Mouse (Mus musculus): Measurements from ENCODE around the gene Tnrc6b.
A peak's percentile ranks its signal among the peaks of the same experiment; 100 is the strongest.

Tnrc6b gene

DNA sequence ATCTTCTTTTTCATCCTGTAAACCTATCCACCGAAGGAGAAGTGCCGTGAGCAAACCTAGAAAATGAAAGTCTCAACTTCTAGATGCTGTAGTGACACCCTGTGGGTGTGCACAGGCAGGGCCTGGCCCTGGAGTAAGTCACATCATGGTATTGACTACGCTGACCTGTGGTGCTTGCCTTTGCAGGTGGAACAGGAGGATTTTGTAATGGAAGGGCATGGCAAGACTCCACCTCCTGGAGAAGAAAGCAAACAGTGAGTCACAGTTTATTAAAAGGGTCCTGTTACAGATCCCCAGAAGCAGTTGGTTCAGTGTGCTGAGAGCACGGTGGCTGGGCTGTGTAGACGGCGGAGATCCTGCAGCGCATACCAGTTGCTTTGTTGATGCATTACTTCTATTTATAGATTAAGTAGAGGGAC is 73.4 kb downstream of the Tnrc6b start:
- no peak for DNase-seq (ENCODE audit: low read depth, low spot score)

DNA sequence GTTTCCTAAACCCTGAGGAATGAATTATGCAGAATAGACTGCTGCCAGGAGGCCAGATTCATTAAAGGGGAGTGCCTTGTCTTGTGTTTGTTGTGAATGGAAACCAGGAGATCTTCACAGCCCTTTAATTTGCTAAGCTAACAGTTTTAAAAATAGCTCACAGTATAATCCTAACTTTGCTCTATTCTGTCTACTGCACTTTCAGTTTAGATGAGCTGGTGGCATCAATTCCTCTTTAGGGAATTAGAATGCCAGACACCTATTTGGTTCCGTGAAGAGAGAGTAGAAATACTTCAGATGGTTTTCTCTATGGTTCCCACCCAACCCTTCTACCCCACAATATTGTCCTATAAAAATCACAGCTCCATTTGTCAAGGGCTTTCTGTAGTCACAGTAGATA is 74.6 kb downstream of the Tnrc6b start:
- no peak for DNase-seq (ENCODE audit: low read depth, low spot score)

DNA sequence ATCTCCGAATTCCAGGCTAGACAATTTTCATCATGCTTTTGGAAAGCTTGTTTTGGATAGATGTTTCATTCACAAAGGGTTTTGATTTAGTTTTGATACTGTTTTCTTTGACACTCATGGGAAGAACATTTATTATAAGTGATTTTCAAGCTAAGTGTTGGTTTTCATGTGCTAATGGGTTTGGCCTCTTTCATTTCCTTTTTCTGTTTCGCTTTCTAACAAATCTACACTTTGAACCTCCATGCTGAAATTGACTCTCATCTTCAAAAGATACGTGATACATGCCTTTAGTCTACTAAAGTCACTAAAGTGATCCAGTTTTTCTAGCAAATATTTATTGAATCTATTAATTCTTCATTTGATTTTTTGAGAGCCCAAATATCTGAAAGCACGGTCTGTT is 76.6 kb downstream of the Tnrc6b start:
- no peak for DNase-seq (ENCODE audit: low read depth, low spot score)

DNA sequence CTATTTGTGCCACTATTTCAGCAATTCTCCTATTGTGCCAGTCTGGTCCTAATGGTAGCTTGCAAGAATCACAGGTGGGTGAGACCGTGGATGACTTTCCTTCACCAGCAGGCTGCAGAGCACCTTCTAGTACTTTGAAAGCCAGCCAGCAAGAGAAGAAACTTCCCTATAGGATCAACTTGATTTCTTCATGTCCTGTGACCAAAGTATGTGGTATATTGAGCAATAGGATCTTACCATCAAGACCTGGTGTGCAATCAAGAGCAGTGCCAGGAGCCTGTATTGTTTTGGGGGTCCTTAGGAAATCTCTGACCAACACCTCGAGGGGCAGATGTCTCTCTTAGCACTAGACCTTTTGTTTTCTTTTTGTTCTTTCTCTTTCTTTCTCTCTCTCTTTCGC is 81.4 kb downstream of the Tnrc6b start:
- DNase-seq (ENCODE audit: low read depth, low spot score): no peak

DNA sequence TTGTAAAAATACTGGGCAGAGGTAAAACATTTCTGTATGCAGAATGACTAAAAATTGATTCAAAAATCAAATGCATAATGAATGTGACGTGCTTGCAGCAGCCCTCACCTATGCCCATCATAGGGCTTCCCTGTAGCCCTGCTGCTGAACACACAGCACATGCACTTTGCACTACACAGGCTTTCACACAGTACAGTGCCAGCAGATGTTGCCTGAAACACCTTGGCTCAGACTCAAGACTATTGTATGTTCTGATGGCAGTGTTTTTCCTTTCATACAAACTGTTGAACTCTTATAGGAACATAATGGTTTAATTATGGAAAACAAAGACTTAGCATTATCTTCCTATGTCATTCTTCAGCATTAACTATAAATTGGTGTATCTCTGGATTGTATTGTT is 84.0 kb downstream of the Tnrc6b start:
- no peak for DNase-seq (ENCODE audit: low read depth, low spot score)

DNA sequence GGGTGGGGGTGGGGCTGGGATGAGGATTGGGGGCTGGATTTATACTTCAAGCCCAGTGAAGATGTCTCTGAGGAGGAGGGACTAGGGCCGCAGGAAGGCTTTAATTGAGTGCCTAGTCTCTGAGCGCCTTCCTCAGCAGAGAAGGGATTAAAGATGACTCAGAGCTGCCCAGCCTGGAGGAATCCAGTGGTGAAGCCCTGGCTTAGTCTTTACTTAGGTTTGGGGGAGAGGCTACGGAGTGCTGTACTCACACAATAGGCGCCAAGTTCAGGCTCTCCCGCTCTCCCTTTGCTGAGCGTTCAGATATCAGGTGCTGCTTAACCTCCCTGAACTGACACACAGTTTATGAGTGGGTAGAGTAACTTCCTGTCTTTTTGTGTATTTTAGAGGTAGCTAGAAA is 86.6 kb downstream of the Tnrc6b start:
- peak; percentile 36 for DNase-seq (ENCODE audit: low read depth, low spot score)

DNA sequence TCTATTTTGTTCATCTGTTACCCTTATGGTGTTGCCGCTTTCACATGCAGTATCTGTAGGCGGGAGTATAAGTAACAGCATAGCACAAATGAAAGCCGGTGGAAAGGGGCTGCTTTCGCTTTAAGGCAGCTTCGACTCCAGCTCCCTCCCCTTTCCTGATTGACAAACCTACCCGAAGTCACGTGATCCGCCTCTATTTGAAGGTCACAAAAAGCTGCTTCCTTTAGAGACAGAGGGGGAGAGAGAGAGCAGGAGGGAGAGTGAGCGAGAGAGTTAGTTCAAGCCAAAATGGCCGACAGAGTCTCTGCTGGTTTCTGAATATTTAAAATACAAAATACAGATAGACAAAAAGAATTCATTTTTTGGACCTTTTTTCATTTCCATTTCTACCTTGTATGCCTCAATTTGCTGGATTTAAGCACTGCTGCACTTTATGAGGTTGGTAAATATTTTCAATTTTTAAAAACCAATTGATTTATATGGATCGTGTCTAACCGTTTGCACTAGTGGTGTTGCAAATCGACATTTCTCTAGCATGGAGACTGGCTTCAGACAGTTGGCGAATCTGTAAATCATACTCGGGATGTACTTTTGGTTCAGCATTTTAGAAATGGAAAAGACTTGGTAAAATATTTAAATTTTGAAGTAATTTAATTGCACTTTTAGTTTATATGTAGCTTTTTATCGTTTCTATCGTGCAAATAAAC is 87.4 kb downstream of the Tnrc6b start:
- peak; percentile 96 for DNase-seq (ENCODE audit: low read depth, low spot score)

DNA sequence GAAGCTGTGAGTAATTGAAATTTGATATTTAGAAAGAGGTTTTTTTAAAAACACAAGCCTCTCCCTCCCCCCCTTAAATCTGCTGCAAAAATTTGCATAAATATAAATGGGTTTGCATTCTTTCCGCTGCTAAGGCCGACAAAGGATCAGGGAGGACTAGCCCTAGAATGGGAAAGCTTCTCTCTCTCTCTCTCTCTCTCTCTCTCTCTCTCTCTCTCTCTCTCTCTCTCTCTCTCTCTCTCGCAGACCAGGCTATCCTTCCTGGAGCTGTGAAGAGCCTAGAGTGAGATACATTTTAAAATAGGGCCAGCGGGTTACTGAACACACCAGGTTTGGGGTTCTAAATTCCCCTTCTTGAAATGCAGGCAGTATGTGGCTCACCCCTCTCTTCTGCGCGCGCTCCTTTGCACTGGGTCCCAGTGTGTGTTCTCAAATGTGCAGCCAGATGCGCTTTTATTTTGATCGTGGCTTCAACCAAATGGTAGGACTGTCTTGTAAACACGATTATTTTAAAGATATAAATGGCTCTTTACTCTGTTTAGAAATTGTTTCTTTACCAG is 88.0 kb downstream of the Tnrc6b start:
- peak; percentile 66 for DNase-seq (ENCODE audit: low read depth, low spot score)

DNA sequence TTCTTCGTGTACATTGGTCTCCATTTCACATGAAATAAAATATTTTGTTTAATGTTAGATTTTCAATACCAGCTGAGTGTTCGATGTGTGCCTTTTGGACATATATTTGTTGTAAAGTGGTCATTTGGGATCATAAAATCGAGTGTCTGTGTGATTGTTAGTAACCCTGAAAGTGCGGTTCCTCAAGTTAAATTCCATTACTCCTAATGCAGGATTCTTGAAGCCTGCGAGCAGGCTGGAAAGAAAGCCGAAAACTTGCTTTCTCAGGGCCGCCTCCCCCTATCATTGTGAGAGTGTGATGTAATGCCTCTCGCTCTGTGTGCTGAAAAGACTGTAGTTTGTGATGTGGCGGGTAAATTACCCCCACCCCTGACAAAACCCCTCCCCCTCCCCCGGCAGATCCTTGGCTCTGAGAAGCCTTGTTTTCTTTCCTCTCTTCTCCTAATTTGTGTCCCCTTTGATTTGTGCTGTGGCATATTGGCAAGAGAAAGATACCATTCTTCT is 88.6 kb downstream of the Tnrc6b start:
- DNase-seq (ENCODE audit: low read depth, low spot score): peak; percentile 71

DNA sequence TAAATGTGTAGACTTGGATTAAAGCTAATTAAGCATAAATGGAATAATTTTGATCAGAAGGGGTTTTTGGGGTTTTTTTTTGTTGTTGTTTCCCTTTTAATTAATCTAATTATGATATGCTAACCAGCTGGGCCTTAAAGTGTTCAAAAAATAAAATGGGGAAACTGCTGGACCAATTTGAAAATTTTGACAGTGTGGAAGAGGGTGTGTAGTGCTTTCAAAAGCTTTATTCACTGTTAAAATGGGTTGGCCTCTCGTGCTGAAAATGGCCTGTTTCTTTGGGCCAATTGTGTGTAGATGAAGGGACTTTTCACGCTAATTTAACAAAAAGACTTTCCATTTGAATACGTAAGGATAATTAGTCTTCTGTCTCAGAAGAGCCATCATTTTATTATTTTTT is 89.1 kb downstream of the Tnrc6b start:
- no peak for DNase-seq (ENCODE audit: low read depth, low spot score)

DNA sequence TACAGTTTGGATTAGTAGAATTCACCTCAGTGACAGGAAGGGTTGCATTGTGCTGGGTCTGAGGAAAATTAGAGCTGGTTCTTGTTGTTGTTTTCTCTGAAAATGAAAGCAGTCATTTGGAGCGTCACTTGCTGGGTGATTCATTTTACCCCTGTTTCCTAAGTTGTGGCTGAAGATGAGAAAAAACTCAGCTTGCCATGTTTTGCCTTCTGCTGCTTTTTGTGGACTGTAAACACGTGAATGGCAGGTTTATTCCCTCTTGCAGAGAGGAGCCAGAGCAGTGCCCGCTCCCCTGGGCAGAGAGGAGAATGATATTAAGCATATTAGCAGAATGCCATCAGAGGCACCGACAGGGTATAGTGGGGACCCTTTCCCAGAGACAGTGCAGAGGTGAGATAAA is 89.7 kb downstream of the Tnrc6b start:
- DNase-seq (ENCODE audit: low read depth, low spot score): no peak

DNA sequence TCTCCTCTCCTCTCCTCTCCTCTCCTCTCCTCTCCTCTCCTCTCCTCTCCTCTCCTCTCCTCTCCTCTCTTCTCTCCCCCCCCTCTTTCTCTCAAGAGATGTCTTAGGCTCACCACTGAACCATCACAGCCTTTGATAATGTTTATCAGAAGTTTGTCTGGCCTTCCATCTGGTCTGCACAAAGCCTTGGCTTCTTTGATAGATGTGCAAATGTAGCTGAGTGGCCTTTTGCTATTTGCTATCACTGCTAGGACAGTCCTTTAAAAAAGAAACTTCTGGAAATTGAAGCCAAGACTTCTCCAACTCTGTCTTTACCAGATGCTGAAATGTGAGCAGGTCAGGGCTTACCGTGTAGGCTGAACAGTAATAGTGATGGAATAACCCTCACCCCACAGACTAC is 90.5 kb downstream of the Tnrc6b start:
- DNase-seq (ENCODE audit: low read depth, low spot score): no peak

DNA sequence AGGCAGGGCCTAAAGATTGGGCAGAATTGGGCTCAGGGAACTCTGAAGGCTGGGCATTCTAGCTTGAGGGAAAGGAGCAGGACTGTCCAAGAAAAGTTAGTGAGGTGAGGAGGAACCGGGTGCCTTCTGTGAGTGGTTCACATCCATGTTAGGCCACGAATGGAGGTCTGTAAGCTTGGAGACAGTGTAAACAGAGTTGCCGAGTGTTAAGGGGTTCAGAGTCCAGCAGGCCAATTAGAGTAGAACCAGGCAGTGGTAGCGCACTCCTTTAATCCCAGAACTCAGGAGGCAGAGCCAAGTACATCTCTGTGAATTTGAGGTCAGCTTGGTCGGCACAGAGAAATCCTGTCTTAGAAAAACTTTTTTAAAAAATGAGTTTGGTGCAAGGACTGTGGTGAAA is 96.0 kb downstream of the Tnrc6b start:
- no peak for DNase-seq (ENCODE audit: low read depth, low spot score)

DNA sequence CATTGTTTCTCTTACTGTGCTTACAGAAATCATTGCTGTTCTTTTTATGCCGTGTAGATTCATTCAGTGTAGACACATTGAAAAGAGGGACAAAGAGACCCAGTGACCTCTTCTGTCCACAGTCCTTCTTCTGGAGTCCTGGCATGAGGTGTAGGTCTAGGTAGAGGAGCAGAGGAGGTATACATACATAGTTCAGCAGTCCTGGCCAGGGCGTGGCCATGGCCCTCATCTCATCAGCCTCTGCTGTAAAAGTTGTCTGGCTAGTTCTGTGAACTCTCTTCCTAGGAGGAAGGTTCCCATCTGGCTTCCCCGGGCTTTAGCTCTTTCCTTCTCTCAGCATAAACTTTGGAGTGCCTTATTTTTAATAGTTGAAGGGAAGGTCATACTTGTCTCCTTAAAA is 99.1 kb downstream of the Tnrc6b start:
- DNase-seq (ENCODE audit: low read depth, low spot score): no peak

DNA sequence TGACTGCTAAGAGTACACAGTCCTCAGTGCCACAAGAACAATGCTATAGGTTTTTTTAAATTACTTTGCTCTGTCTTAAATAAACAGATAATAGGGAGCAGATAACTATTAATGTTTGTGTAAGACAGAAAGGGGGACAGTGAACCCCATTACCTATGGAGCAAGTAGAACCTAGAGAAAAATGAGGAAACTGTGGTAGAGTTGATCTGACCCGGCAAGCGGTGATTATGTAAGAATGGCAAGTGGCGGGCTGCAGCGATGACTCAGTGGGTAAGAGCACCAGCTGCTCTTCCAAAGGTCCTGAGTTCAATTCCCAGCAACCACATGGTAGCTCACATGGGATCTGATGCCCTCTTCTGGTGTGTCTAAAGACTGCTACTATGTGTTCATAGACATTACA is 101.7 kb downstream of the Tnrc6b start:
- no peak for DNase-seq (ENCODE audit: low read depth, low spot score)

DNA sequence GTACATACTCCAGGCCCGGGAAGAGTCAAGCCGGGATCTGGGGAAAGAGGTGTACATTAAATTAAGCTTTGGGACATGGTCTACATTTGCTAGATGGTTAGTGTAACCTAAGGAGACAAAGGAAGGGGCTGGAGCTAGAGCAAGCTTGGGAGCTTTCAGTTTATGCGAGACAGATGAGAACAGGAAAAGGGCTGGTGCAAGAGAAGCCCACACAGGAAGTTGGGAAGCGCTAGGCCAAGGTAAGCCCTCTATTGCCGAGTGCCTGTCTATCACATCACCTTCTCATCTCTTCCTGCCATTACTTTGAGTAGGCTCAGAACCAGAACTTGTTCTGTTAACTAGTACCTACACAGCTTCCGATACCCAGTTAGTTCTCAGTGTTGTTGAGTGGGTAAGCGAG is 103.7 kb downstream of the Tnrc6b start:
- no peak for DNase-seq (ENCODE audit: low read depth, low spot score)

DNA sequence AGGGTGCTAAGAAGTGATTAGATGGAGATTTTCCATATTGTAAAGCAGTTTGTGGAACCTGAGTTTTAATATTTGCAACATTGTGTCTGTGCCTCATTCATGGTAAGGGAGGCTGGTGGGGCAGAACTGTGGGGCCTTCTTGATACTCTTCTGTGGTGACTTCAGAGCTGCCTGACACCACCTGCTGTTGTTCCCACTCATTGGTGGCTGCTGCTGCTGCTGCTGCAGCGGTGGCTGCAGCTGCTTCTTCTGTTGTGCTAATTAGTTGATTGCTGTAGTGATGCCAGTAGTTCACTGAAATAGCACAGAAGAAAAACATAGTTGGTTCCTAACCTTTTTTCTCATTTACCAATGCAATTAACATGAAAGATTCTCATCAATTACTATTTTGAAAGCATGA is 111.2 kb downstream of the Tnrc6b start:
- DNase-seq (ENCODE audit: low read depth, low spot score): no peak

DNA sequence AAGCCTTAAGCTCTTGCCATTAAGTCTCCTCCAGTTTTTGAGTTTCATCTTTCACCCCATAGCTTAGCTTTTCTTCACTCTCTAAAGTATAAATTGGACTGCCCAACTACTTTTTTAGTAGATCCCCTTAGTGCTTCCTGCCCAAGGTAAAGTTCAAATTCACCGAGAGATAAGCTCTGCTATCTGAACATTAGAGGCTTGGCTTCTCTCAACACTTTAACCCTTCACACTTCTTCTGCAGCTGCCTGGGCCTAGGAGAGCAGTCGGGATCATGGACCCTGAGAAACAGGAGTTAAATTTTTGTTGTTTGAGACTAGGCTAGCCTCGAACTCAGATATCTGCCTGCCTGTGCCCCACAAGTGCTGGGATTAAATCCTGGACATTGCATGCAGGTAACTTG is 120.1 kb downstream of the Tnrc6b start:
- no peak for DNase-seq (ENCODE audit: low read depth, low spot score)

DNA sequence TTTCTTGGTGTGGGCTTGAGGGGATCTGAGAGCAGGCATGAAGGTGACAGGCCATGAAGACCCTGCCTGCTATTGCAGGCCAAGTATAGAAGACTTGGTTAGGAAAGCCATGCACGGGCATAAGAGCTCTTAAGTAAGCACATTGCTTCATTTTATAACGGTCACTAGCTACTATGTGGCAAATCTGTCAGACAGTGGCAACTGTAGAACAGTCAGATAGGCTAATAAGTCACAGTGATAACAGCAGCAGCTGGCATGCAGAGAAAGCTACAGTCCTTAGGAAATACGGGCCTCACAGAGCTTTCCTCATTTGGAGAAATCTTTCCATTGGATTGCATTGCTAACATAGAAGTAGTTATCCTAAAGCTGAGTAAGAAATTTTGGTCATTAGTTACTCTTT is 121.7 kb downstream of the Tnrc6b start:
- no peak for DNase-seq (ENCODE audit: low read depth, low spot score)

DNA sequence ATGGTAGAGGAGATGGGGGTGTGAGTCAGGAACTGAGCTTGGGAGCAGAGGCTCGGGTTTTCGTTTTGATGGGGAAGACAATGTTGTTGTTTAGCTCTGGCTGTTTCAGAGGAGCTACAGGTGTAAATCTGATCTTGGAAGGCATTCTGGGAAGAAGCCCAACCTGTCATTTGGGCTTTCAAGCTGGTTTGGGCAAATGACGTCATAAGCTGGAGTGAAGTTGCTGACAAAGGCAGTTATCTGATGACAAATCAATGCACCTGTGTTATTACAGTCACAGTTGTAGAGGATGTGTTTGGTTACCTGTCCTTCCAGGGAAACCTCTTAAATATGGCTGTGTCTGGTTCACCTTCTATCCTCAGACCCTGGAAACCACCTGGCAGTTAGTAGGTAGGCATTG is 125.1 kb downstream of the Tnrc6b start:
- DNase-seq (ENCODE audit: low read depth, low spot score): no peak

DNA sequence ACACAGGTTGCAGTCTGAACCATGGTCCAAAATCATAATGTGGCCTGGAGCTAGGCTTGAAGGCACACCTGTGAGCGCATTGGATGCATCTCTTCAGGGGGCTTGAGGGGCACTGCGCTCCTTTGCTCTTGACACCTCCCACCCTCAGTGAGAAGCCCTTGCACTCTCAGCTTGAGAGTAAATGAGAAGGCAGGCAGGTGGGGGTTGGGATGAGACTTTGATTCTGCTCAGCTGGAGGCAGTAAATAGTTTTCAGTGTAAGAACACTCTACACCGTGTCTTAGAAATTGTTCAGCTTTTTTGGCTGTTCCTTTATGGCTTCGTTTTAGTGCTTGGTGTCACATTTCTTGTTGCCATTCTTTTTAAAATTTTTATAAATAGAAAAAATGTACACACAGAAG is 127.7 kb downstream of the Tnrc6b start:
- no peak for DNase-seq (ENCODE audit: low read depth, low spot score)

DNA sequence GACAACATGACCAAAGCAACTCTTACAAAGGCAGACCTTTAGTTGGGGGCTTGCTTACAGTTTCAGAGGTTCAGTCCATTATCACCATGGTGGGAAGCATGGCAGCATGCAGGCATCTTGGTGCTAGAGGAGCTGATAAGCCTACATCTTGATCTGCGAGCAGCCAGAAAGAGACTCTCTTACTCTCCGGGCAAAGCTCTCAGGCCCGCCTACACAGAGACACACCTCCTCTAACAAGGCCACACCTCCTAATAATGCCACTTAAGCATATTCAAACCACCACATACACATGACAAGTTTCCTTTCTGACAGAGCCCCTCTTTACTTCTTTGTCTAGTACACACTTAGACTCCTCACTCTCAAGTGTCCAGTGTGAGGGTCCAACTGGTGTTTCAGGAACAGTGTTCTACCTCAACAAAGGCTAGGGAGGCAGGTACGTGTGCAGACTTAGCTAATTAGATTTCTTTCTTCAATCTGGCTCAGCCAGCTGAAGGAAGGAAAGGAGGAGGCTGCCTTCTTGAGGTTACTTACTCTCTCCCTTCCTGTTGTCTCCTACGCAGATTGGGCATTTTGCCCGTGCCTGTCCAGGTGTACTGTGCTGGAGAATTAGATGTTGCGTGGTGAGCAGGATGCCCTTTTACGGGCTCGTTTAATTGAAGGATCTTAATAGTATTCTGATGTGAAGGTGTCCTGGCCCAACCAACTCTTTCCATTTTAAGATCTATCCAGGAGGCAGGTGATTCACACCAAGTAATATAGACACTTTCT is 128.7 kb downstream of the Tnrc6b start:
- no peak for DNase-seq (ENCODE audit: low read depth, low spot score)

DNA sequence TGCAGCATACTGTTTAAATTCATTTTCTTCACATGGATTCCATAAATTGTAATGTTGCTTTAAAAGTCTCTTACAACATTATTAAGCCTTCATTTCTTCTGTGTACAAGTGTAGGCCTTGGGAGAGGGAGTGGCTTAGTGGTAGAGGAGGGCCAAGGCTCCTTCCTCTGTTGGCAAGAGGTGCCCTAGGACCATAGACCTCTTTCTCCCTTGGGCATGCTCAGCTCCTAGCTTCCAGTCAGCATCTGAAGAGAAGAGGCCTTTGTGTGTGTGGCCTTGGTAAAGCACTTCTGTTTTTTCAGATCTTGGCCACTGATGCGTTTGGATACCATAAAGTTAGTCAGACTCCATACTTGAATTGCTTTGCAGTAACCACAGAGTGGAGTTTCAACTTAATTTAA is 133.1 kb downstream of the Tnrc6b start:
- no peak for DNase-seq (ENCODE audit: low read depth, low spot score)
